Mouse (Mus musculus): ENCODE data around the gene Ccdc186. TPM values are rescaled to one million over a fixed set of nuclear protein-coding genes. Genes with fewer than 3 reads are reported as not detected.

Ccdc186 gene
- polyA plus RNA-seq, 1 experiment from 2014 or later = 17.4 TPM

GRCm38 (mm10) chr19:56750709-56751108 is 71.3 kb downstream of the Ccdc186 start:
- Histone ChIP-seq H3K27me3 (ENCODE audit: control insufficient read depth, insufficient read depth, low read length) (no peaks in the 10 kb centered on the region), H3K9me3 (replicated peaks; ENCODE audit: control insufficient read depth, low read length) (no peaks in the 10 kb centered on the region), H3K9ac (ENCODE audit: low read length) (no peak overlapping the region), H3K4me3 (ENCODE audit: low read length) (no peak overlapping the region), H3K27ac (ENCODE audit: low read length) (no peak overlapping the region), H3K4me2 (ENCODE audit: low read depth, low read length) (no peak overlapping the region), H3K36me3 (ENCODE audit: control insufficient read depth, insufficient read depth) (no peaks in the 10 kb centered on the region), H3K4me1 (ENCODE audit: control insufficient read depth, insufficient read depth, low read length) (peaks cover 21% of the 10 kb centered on the region)
- ATAC-seq (replicated peaks; ENCODE audit: extremely low read depth, insufficient read depth, low FRiP score) = no peak
- WGBS = 49% methylated on average over 4 of the region's 4 CpGs

GRCm38 (mm10) chr19:56749343-56749742 is 72.6 kb downstream of the Ccdc186 start:
- Histone ChIP-seq H3K36me3 (ENCODE audit: control insufficient read depth, insufficient read depth) (no peaks in the 10 kb centered on the region), H3K9me3 (replicated peaks; ENCODE audit: control insufficient read depth, low read length) (no peaks in the 10 kb centered on the region), H3K27ac (ENCODE audit: low read length) (no peak overlapping the region), H3K27me3 (ENCODE audit: control insufficient read depth, insufficient read depth, low read length) (no peaks in the 10 kb centered on the region), H3K4me1 (ENCODE audit: control insufficient read depth, insufficient read depth, low read length) (peaks cover 32% of the 10 kb centered on the region), H3K4me3 (ENCODE audit: low read length) (no peak overlapping the region), H3K9ac (ENCODE audit: low read length) (no peak overlapping the region), H3K4me2 (ENCODE audit: low read depth, low read length) (no peak overlapping the region)
- WGBS = 71% methylated on average over 3 of the region's 3 CpGs
- no peak for ATAC-seq (replicated peaks; ENCODE audit: extremely low read depth, insufficient read depth, low FRiP score)

- peak overlapping the region; percentile 11; the same call in 1 of the 2 replicates for H3K4me2 ChIP-seq (ENCODE audit: low read depth, low read length)
- no peaks in the 10 kb centered on the region for H3K27me3 ChIP-seq (ENCODE audit: control insufficient read depth, insufficient read depth, low read length)
- H3K27ac ChIP-seq (ENCODE audit: low read length) = no peak overlapping the region
- H3K9ac ChIP-seq (ENCODE audit: low read length) = no peak overlapping the region
- no peak for ATAC-seq (replicated peaks; ENCODE audit: extremely low read depth, insufficient read depth, low FRiP score)
- H3K4me3 ChIP-seq (ENCODE audit: low read length) = no peak overlapping the region
- 61% methylated on average over 10 of the region's 10 CpGs for WGBS
- no peaks in the 10 kb centered on the region for H3K9me3 ChIP-seq (replicated peaks; ENCODE audit: control insufficient read depth, low read length)
- peaks cover 41% of the 10 kb centered on the region for H3K4me1 ChIP-seq (ENCODE audit: control insufficient read depth, insufficient read depth, low read length)
- H3K36me3 ChIP-seq (ENCODE audit: control insufficient read depth, insufficient read depth) = no peaks in the 10 kb centered on the region
Observed at GRCm38 (mm10) chr19:56747878-56748277, 74.1 kb downstream of the Ccdc186 start.

- Histone ChIP-seq H3K4me1 (ENCODE audit: control insufficient read depth, insufficient read depth, low read length) (peaks cover 48% of the 10 kb centered on the region), H3K4me2 (ENCODE audit: low read depth, low read length) (no peak overlapping the region), H3K4me3 (ENCODE audit: low read length) (no peak overlapping the region), H3K9ac (ENCODE audit: low read length) (no peak overlapping the region), H3K9me3 (replicated peaks; ENCODE audit: control insufficient read depth, low read length) (no peaks in the 10 kb centered on the region), H3K27ac (ENCODE audit: low read length) (peak overlapping the region; percentile 72; the same call in 1 of the 2 replicates), H3K36me3 (ENCODE audit: control insufficient read depth, insufficient read depth) (no peaks in the 10 kb centered on the region), H3K27me3 (ENCODE audit: control insufficient read depth, insufficient read depth, low read length) (no peaks in the 10 kb centered on the region)
- 42% methylated on average over 9 of the region's 9 CpGs for WGBS
- no peak for ATAC-seq (replicated peaks; ENCODE audit: extremely low read depth, insufficient read depth, low FRiP score)
Observed at GRCm38 (mm10) chr19:56746618-56747017, 75.4 kb downstream of the Ccdc186 start.

GRCm38 (mm10) chr19:56745528-56745927 is 76.5 kb downstream of the Ccdc186 start:
- Histone ChIP-seq H3K9ac (ENCODE audit: low read length) (no peak overlapping the region), H3K4me1 (ENCODE audit: control insufficient read depth, insufficient read depth, low read length) (peaks cover 45% of the 10 kb centered on the region), H3K4me2 (ENCODE audit: low read depth, low read length) (no peak overlapping the region), H3K27me3 (ENCODE audit: control insufficient read depth, insufficient read depth, low read length) (no peaks in the 10 kb centered on the region), H3K27ac (ENCODE audit: low read length) (peak overlapping the region; percentile 79), H3K36me3 (ENCODE audit: control insufficient read depth, insufficient read depth) (no peaks in the 10 kb centered on the region), H3K9me3 (replicated peaks; ENCODE audit: control insufficient read depth, low read length) (no peaks in the 10 kb centered on the region), H3K4me3 (ENCODE audit: low read length) (no peak overlapping the region)
- ATAC-seq (replicated peaks; ENCODE audit: extremely low read depth, insufficient read depth, low FRiP score) = 0 out of 2 replicates have a peak, but pooled peaks have one; percentile 14
- 60% methylated on average over 6 of the region's 6 CpGs for WGBS

GRCm38 (mm10) chr19:56745061-56745460 is 76.9 kb downstream of the Ccdc186 start:
- 72% methylated on average over 7 of the region's 7 CpGs for WGBS
- Histone ChIP-seq H3K9ac (ENCODE audit: low read length) (0 out of 2 replicates have a peak overlapping the region, but pooled peaks have one; percentile 18), H3K4me2 (ENCODE audit: low read depth, low read length) (no peak overlapping the region), H3K4me1 (ENCODE audit: control insufficient read depth, insufficient read depth, low read length) (peaks cover 45% of the 10 kb centered on the region), H3K27me3 (ENCODE audit: control insufficient read depth, insufficient read depth, low read length) (no peaks in the 10 kb centered on the region), H3K9me3 (replicated peaks; ENCODE audit: control insufficient read depth, low read length) (no peaks in the 10 kb centered on the region), H3K4me3 (ENCODE audit: low read length) (no peak overlapping the region), H3K36me3 (ENCODE audit: control insufficient read depth, insufficient read depth) (no peaks in the 10 kb centered on the region), H3K27ac (ENCODE audit: low read length) (peak overlapping the region; percentile 79)
- no peak for ATAC-seq (replicated peaks; ENCODE audit: extremely low read depth, insufficient read depth, low FRiP score)

Other genes with a start within 250 kb of the Ccdc186 start
- gene Adrb1, start 100.0 kb downstream of the Ccdc186 start, polyA plus RNA-seq (2015; fragmentation: Nextera tagmentation; extraction: Ambion mirVana) = 2.7 and 4.2 TPM in 2 replicates
- 0.32 and 0.44 TPM in 2 replicates for gene Tdrd1, start 4.0 kb upstream of the Ccdc186 start, polyA plus RNA-seq (2015; fragmentation: Nextera tagmentation; extraction: Ambion mirVana)
- gene Vwa2, start 52.1 kb upstream of the Ccdc186 start, polyA plus RNA-seq (2015; fragmentation: Nextera tagmentation; extraction: Ambion mirVana) = 0.25 and 0.70 TPM in 2 replicates
- 3.0 and 4.5 TPM in 2 replicates for gene Afap1l2, start 186.0 kb upstream of the Ccdc186 start, polyA plus RNA-seq (2015; fragmentation: Nextera tagmentation; extraction: Ambion mirVana)